Mouse (Mus musculus) lung, postnatal 0 days (tissue): ENCODE data around the gene Rcsd1.
A peak's percentile ranks its signal among the peaks of the same experiment; 100 is the strongest.

ENCODE experiments used
- CTCF ChIP-seq: IDR thresholded peaks from 2 replicates; pipeline ENCODE4 v1.5.1; 2016; ENCODE audit warnings: antibody characterized with exemption, mild to moderate bottlenecking
- EP300 ChIP-seq: IDR thresholded peaks from 2 replicates; pipeline ENCODE4 v1.6.1; 2016; ENCODE audit warnings: antibody characterized with exemption, mild to moderate bottlenecking, control low read depth

GRCm38 (mm10) chr1:165724219-165725033 lies 14.9 kb upstream of the Rcsd1 start:
- TF ChIP-seq CTCF = peak; percentile 10; the same call in 1 of the 2 replicates
- TF ChIP-seq EP300 = no peak
